Mouse (Mus musculus) kidney, embryonic 16.5 days (tissue): ENCODE measurements at regions not wholly inside any gene's neighbourhood (a gene's known extent, or its start where the extent isn't known, plus 50 kb on each side); places are given as distances from the start of the nearest gene placed in this dataset.

Experiments
- ATAC-seq: fragments of 200-750 bp; cut with Nextera tagmentation; 2 replicates; pipeline ENCODE4 v1.8.0; 2017; ENCODE audit warnings: moderate TSS enrichment; ENCODE audit not compliant: low FRiP score, low TSS enrichment
- H3K27ac ChIP-seq: fragments of 300-500 bp; sonication (generic); 2 replicates; pipeline ENCODE4 v1.5.1; 2014; ENCODE audit warnings: low read length
- H3K27me3 ChIP-seq: fragments of 300-500 bp; sonication (generic); 2 replicates; pipeline ENCODE4 v1.6.1; 2014; ENCODE audit warnings: low read length, control low read depth, mixed read lengths; ENCODE audit not compliant: insufficient read depth
- H3K36me3 ChIP-seq: fragments of 300-500 bp; sonication (generic); 2 replicates; pipeline ENCODE4 v1.6.1; 2014; ENCODE audit warnings: low read length, control low read depth, mixed read lengths; ENCODE audit not compliant: insufficient read depth
- H3K4me1 ChIP-seq: fragments of 300-500 bp; sonication (generic); 2 replicates; pipeline ENCODE4 v1.6.1; 2014; ENCODE audit warnings: low read length, control low read depth, mixed read lengths; ENCODE audit not compliant: insufficient read depth
- H3K4me2 ChIP-seq: fragments of 300-500 bp; sonication (generic); replicated peaks from 2 replicates; pipeline ENCODE4 v1.6.1; 2014; ENCODE audit warnings: low read depth, low read length
- H3K4me3 ChIP-seq: fragments of 300-500 bp; sonication (generic); 2 replicates; pipeline ENCODE4 v1.5.1; 2014; ENCODE audit warnings: mild to moderate bottlenecking, low read length
- H3K9ac ChIP-seq: fragments of 300-500 bp; sonication (generic); replicated peaks from 2 replicates; pipeline ENCODE4 v1.6.1; 2014; ENCODE audit warnings: low read length
- H3K9me3 ChIP-seq: fragments of 300-500 bp; sonication (generic); 2 replicates; pipeline ENCODE4 v1.6.1; 2016; ENCODE audit warnings: low read length, control low read depth
- WGBS: fragments of 180-500 bp; shearing (Covaris S2); extraction: QIAGEN DNeasy Blood & Tissue Kit; methylation state at CpG from one replicate; pipeline ENCODE4 v1.1.7; 2014; 5-methylcytosine and 5-hydroxymethylcytosine counted together

DNA sequence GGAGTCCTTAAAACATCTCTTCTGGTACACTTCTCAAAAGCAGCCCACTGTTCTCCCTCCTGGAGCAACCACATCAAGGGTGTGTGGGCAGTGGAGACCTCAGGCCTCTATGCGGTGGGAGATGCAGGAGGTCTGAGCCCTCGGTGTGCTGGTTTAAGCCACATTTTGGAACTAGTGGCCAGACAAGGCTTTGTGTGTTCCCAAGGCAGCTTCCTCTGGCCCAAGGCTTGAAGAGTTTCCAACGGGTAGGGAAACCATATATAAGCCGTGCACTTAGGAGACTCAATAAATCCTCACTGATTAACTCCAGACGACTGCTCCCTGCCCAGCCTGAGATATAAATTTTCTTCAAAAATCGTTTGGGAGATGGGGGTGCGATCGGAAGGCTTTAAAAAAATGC is 221.9 kb downstream of the Fzd1 start:
- Histone ChIP-seq H3K27me3 (no peaks in the 10 kb centered on the region), H3K4me1 (peaks cover 5% of the 10 kb centered on the region; the same call in 1 of the 2 replicates), H3K36me3 (no peaks in the 10 kb centered on the region), H3K27ac (no peak overlapping the region), H3K9me3 (no peaks in the 10 kb centered on the region), H3K4me2 (no peak overlapping the region), H3K9ac (no peak overlapping the region), H3K4me3 (no peak overlapping the region)
- WGBS: 32% methylated on average over 8 of the region's 8 CpGs
- ATAC-seq: peak; percentile 83

- ATAC-seq: no peak
- no peak overlapping the region for H3K4me2 ChIP-seq
- H3K27me3 ChIP-seq: no peaks in the 10 kb centered on the region
- 72% methylated on average over 2 of the region's 2 CpGs for WGBS
- H3K9me3 ChIP-seq: no peaks in the 10 kb centered on the region
- H3K27ac ChIP-seq: no peak overlapping the region
- H3K9ac ChIP-seq: no peak overlapping the region
- H3K4me1 ChIP-seq: peaks cover 12% of the 10 kb centered on the region
- H3K36me3 ChIP-seq: no peaks in the 10 kb centered on the region
- no peak overlapping the region for H3K4me3 ChIP-seq
These were observed 223.3 kb downstream of the Fzd1 start for GRCm38 (mm10) chr5:4534512-4534911.

- Histone ChIP-seq H3K9me3 (no peaks in the 10 kb centered on the region), H3K27ac (no peak overlapping the region), H3K36me3 (no peaks in the 10 kb centered on the region), H3K27me3 (no peaks in the 10 kb centered on the region), H3K4me2 (no peak overlapping the region), H3K9ac (no peak overlapping the region), H3K4me3 (no peak overlapping the region), H3K4me1 (peaks cover 8% of the 10 kb centered on the region)
- WGBS: 25% methylated on average over 10 of the region's 10 CpGs
- peak; percentile 46; the same call in 1 of the 2 replicates for ATAC-seq
These were observed 227.4 kb downstream of the Fzd1 start for GRCm38 (mm10) chr5:4530236-4531067.

GRCm38 (mm10) chr5:4526042-4526815 is 231.6 kb downstream of the Fzd1 start:
- no peak for ATAC-seq
- no peaks in the 10 kb centered on the region for H3K9me3 ChIP-seq
- peaks cover 8% of the 10 kb centered on the region for H3K4me1 ChIP-seq
- no peak overlapping the region for H3K9ac ChIP-seq
- no peaks in the 10 kb centered on the region for H3K36me3 ChIP-seq
- WGBS: 74% methylated on average over 9 of the region's 9 CpGs
- H3K27ac ChIP-seq: no peak overlapping the region
- no peak overlapping the region for H3K4me2 ChIP-seq
- H3K27me3 ChIP-seq: no peaks in the 10 kb centered on the region
- H3K4me3 ChIP-seq: no peak overlapping the region

DNA sequence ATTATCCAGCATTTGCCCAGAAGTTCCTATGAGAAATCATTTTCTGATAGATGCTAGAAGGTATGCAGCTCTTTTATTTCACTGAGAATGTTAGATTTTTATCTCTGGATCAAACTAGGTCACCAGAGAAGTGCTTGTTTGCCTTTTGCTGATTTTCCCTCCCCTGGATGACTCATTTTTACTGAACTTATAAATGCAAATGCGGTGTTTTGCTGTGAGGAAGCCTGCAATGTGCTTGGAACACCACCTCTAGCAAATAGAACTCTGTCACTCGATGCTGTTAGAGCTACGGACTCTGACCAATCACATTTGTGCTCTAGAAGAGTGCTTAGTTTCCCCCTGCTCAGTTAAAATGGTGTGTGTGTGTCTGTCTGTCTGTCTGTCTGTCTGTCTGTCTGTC is 257.2 kb downstream of the Fzd1 start:
- Histone ChIP-seq H3K27ac (no peak overlapping the region), H3K4me1 (peaks cover 17% of the 10 kb centered on the region; the same call in 1 of the 2 replicates), H3K27me3 (no peaks in the 10 kb centered on the region), H3K9ac (no peak overlapping the region), H3K36me3 (no peaks in the 10 kb centered on the region), H3K9me3 (no peaks in the 10 kb centered on the region), H3K4me3 (no peak overlapping the region), H3K4me2 (no peak overlapping the region)
- 84% methylated on average over 3 of the region's 3 CpGs for WGBS
- no peak for ATAC-seq

DNA sequence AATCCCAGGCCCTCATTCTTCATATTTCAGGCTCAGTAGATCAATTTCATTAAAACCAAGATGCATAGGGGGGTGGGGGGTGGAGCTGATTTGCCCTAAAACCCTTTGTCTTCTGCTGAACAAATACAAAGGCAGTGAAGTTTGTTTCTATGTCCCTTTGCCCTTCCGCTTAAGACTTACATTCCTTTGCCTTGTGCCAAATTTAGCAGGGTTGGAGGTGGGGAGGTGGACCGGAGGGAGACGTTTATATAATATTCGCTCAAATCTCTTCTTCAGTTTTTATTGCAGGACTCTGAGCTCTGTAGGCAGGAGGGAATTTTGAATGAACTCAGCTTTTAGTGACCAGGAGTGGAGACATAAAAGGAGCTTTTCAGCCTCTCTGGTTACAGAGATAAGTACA is 258.8 kb downstream of the Fzd1 start:
- no peak for ATAC-seq

DNA sequence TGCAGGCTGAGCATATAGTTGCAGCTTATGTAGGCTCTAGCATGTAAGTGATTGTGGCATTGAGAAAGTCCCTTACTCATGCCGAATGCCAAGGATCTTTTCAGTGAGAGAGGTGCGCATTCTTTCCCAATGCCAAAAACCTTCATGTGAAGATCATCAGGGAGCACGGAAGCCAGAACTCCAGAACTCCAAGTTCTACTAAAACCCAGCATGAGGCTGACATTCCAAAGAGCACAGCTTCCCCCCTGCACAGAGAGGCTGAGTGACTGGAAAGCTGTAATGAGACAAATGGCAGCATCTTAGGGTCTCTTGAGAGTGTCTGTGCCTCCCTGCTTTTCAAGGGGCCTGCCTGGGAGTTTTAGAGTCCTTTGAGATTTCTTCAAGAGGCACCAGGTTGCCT is 259.4 kb downstream of the Fzd1 start:
- Histone ChIP-seq H3K27me3 (no peaks in the 10 kb centered on the region), H3K9me3 (no peaks in the 10 kb centered on the region), H3K27ac (no peak overlapping the region), H3K36me3 (no peaks in the 10 kb centered on the region), H3K4me1 (peaks cover 21% of the 10 kb centered on the region; the same call in 1 of the 2 replicates), H3K9ac (no peak overlapping the region), H3K4me2 (no peak overlapping the region), H3K4me3 (no peak overlapping the region)
- ATAC-seq: no peak
- 84% methylated on average over 3 of the region's 3 CpGs for WGBS

More for the DNA sequence above, 258.8 kb downstream of the Fzd1 start:
- H3K27ac ChIP-seq: no peak overlapping the region
- H3K4me2 ChIP-seq: no peak overlapping the region
- H3K36me3 ChIP-seq: no peaks in the 10 kb centered on the region
- H3K4me1 ChIP-seq: peaks cover 21% of the 10 kb centered on the region; the same call in 1 of the 2 replicates
- H3K27me3 ChIP-seq: no peaks in the 10 kb centered on the region
- no peaks in the 10 kb centered on the region for H3K9me3 ChIP-seq
- H3K9ac ChIP-seq: no peak overlapping the region
- no peak overlapping the region for H3K4me3 ChIP-seq
- 26% methylated on average over 4 of the region's 4 CpGs for WGBS

DNA sequence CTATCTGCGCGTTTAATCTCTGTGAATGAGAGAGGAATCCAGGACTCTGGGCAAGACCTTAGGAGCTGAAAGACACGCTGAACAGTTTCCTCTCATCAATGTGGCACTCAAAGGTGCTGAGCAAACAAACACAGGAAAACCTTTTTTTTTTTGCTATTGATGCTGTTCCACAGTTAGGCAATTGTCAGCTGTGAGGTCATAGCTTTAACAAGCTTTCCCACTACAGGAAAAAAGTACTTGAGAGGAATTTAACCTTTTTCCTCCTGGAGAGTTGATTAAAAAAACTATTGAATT is 261.0 kb downstream of the Fzd1 start:
- Histone ChIP-seq H3K4me1 (peaks cover 24% of the 10 kb centered on the region; the same call in 1 of the 2 replicates), H3K27ac (peak overlapping the region; percentile 63), H3K27me3 (no peaks in the 10 kb centered on the region), H3K9me3 (no peaks in the 10 kb centered on the region), H3K9ac (peak overlapping the region; percentile 49; the same call in 1 of the 2 replicates), H3K4me3 (no peak overlapping the region), H3K36me3 (no peaks in the 10 kb centered on the region), H3K4me2 (peak overlapping the region; percentile 38)
- peak; percentile 14; the same call in 1 of the 2 replicates for ATAC-seq
- WGBS: 23% methylated on average over 3 of the region's 3 CpGs

DNA sequence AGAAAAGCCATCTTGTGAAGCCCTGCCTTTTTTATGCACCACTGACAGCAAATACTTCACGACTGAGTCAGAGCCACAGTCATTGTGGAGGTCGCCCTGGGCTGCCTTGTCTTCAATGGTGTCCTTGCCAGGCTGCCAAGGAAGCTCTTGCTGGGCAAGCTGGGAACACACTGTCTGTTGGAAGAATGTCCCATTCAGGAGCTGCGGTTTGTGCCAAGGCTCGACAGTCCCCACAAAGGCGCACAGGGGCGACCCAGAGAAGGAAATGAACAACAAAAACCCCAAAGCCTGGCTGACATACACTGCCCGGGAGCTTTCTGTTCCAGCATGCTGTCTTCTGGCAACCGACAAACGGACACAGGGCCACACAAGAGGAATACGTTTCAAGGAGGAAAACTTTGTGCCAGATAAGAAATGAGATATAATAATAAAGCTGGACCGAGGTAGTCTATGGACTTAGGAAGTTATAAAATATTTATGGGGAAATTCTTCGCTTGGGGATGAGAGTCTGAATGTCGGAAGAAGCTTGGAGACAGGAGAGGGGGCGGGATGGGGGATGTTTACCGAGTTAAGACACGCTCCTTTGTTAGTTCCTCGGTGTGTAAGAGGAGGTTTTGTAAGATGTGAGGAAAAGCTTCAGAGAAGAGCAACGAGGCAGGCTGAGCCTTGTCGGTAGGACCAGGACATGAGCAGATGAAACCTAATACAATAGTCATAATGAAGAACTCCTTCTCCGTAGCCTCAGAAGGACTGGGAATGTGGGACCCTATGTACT is 261.5 kb downstream of the Fzd1 start:
- H3K9me3 ChIP-seq: no peaks in the 10 kb centered on the region
- peak overlapping the region; percentile 63 for H3K27ac ChIP-seq
- H3K4me1 ChIP-seq: peaks cover 24% of the 10 kb centered on the region; the same call in 1 of the 2 replicates
- WGBS: 26% methylated on average over 20 of the region's 20 CpGs
- no peaks in the 10 kb centered on the region for H3K36me3 ChIP-seq
- H3K4me2 ChIP-seq: peak overlapping the region; percentile 38
- no peaks in the 10 kb centered on the region for H3K27me3 ChIP-seq
- H3K4me3 ChIP-seq: peak overlapping the region; percentile 11
- H3K9ac ChIP-seq: peak overlapping the region; percentile 49
- ATAC-seq: peak; percentile 43; the same call in 1 of the 2 replicates
